Mouse (Mus musculus): ENCODE measurements around the gene Ccdc171. TPM values are rescaled to one million over a fixed set of nuclear protein-coding genes. Genes with fewer than 3 reads are reported as not detected.
"Not testable (repeated sequence)": the region's sequence is repeated elsewhere in the genome, so short reads cannot be mapped to it uniquely, and the experiment has no call there.

Gene Ccdc171
- 2.8 and 4.0 TPM in 2 replicates for polyA plus RNA-seq (2014; fragmentation: Nextera tagmentation; extraction: Ambion mirVana)

GRCm38 (mm10) chr4:83524843-83525689, at the start of gene Ccdc171:
Ccdc171 (plus strand) TSS chr4:83525545.
- peak within 1 kb of the TSS; percentile 48 for H3K4me2 ChIP-seq (ENCODE audit: low read length)
- DNase-seq (ENCODE audit: low spot score) (peak; percentile 97), ATAC-seq (replicated peaks; ENCODE audit: low FRiP score, low TSS enrichment, low read depth) (peak; percentile 95)
- under 1% methylated on average over 71 of the region's 73 CpGs for WGBS
- H3K27me3 ChIP-seq (replicated peaks; ENCODE audit: control insufficient read depth, insufficient read depth, low read length), result no peaks in the 10 kb centered on the region
- H3K4me1 ChIP-seq (replicated peaks; ENCODE audit: control insufficient read depth, insufficient read depth, low read length), result 0 out of 2 replicates have a peak, but pooled peaks cover 5% of the 10 kb centered on the region
- H3K36me3 ChIP-seq (ENCODE audit: control insufficient read depth, insufficient read depth, low read length), result no peaks in the 10 kb centered on the region
- peak within 1 kb of the TSS; percentile 87 for H3K9ac ChIP-seq (ENCODE audit: low read length)
- H3K27ac ChIP-seq (ENCODE audit: low read depth), result peak within 1 kb of the TSS; percentile 92
- H3K4me3 ChIP-seq (ENCODE audit: low read depth, low read length), result peak within 1 kb of the TSS; percentile 78
- H3K9me3 ChIP-seq (ENCODE audit: control insufficient read depth, low read length), result no peaks in the 10 kb centered on the region

GRCm38 (mm10) chr4:83485250-83485649, 40.1 kb upstream of the Ccdc171 start:
- DNase-seq (ENCODE audit: low spot score), result no peak
- Histone ChIP-seq H3K4me1 (replicated peaks; ENCODE audit: control insufficient read depth, insufficient read depth, low read length) (peaks cover 10% of the 10 kb centered on the region), H3K4me3 (ENCODE audit: low read depth, low read length) (peak overlapping the region; percentile 72), H3K36me3 (ENCODE audit: control insufficient read depth, insufficient read depth, low read length) (peaks cover 41% of the 10 kb centered on the region), H3K27ac (ENCODE audit: low read depth) (no peak overlapping the region; the same call in 1 of the 2 replicates), H3K9me3 (ENCODE audit: control insufficient read depth, low read length) (no peaks in the 10 kb centered on the region), H3K9ac (ENCODE audit: low read length) (peak overlapping the region; percentile 79), H3K27me3 (replicated peaks; ENCODE audit: control insufficient read depth, insufficient read depth, low read length) (no peaks in the 10 kb centered on the region), H3K4me2 (ENCODE audit: low read length) (peak overlapping the region; percentile 40)
- WGBS, result 27% methylated on average over 12 of the region's 12 CpGs
- no peak for ATAC-seq (replicated peaks; ENCODE audit: low FRiP score, low TSS enrichment, low read depth)

- Histone ChIP-seq H3K4me2 (ENCODE audit: low read length) (peak overlapping the region; percentile 40), H3K27me3 (replicated peaks; ENCODE audit: control insufficient read depth, insufficient read depth, low read length) (no peaks in the 10 kb centered on the region), H3K4me3 (ENCODE audit: low read depth, low read length) (peak overlapping the region; percentile 72), H3K36me3 (ENCODE audit: control insufficient read depth, insufficient read depth, low read length) (peaks cover 37% of the 10 kb centered on the region), H3K9me3 (ENCODE audit: control insufficient read depth, low read length) (no peaks in the 10 kb centered on the region), H3K4me1 (replicated peaks; ENCODE audit: control insufficient read depth, insufficient read depth, low read length) (peaks cover 10% of the 10 kb centered on the region), H3K9ac (ENCODE audit: low read length) (peak overlapping the region; percentile 79), H3K27ac (ENCODE audit: low read depth) (peak overlapping the region; percentile 95)
- DNase-seq (ENCODE audit: low spot score), result peak; percentile 89
- WGBS, result 1% methylated on average over 28 of the region's 40 CpGs
- ATAC-seq (replicated peaks; ENCODE audit: low FRiP score, low TSS enrichment, low read depth), result peak; percentile 82
Measured at GRCm38 (mm10) chr4:83485735-83486116, 39.6 kb upstream of the Ccdc171 start.

- Histone ChIP-seq H3K36me3 (ENCODE audit: control insufficient read depth, insufficient read depth, low read length) (peaks cover 32% of the 10 kb centered on the region), H3K4me1 (replicated peaks; ENCODE audit: control insufficient read depth, insufficient read depth, low read length) (peaks cover 10% of the 10 kb centered on the region), H3K4me3 (ENCODE audit: low read depth, low read length) (peak within 1 kb of the TSS; percentile 72), H3K27ac (ENCODE audit: low read depth) (peak within 1 kb of the TSS; percentile 95), H3K9me3 (ENCODE audit: control insufficient read depth, low read length) (no peaks in the 10 kb centered on the region), H3K9ac (ENCODE audit: low read length) (peak within 1 kb of the TSS; percentile 79), H3K27me3 (replicated peaks; ENCODE audit: control insufficient read depth, insufficient read depth, low read length) (no peaks in the 10 kb centered on the region), H3K4me2 (ENCODE audit: low read length) (peak within 1 kb of the TSS; percentile 40)
- peak; percentile 94 for ATAC-seq (replicated peaks; ENCODE audit: low FRiP score, low TSS enrichment, low read depth)
- DNase-seq (ENCODE audit: low spot score), result peak; percentile 96
- WGBS, result under 1% methylated on average over 75 of the region's 86 CpGs
Measured at GRCm38 (mm10) chr4:83486117-83486901, 39.0 kb upstream of the Ccdc171 start, which contains the start of gene Psip1. Psip1 (minus strand) TSS chr4:83486459.

- ATAC-seq (replicated peaks; ENCODE audit: low FRiP score, low TSS enrichment, low read depth), result no peak
- peaks cover 10% of the 10 kb centered on the region for H3K4me1 ChIP-seq (replicated peaks; ENCODE audit: control insufficient read depth, insufficient read depth, low read length)
- H3K9ac ChIP-seq (ENCODE audit: low read length), result no peak overlapping the region
- 37% methylated on average over 5 of the region's 5 CpGs for WGBS
- H3K4me2 ChIP-seq (ENCODE audit: low read length), result no peak overlapping the region
- DNase-seq (ENCODE audit: low spot score), result no peak
- H3K36me3 ChIP-seq (ENCODE audit: control insufficient read depth, insufficient read depth, low read length), result peaks cover 6% of the 10 kb centered on the region; the same call in 1 of the 2 replicates
- no peaks in the 10 kb centered on the region for H3K9me3 ChIP-seq (ENCODE audit: control insufficient read depth, low read length)
- no peak overlapping the region for H3K27ac ChIP-seq (ENCODE audit: low read depth)
- H3K27me3 ChIP-seq (replicated peaks; ENCODE audit: control insufficient read depth, insufficient read depth, low read length), result no peaks in the 10 kb centered on the region
- no peak overlapping the region for H3K4me3 ChIP-seq (ENCODE audit: low read depth, low read length)
Measured at GRCm38 (mm10) chr4:83489121-83489520, 36.2 kb upstream of the Ccdc171 start.

GRCm38 (mm10) chr4:83493112-83493511, 32.2 kb upstream of the Ccdc171 start:
- Histone ChIP-seq H3K9me3 (ENCODE audit: control insufficient read depth, low read length) (no peaks in the 10 kb centered on the region), H3K4me3 (ENCODE audit: low read depth, low read length) (no peak overlapping the region)
- DNase-seq (ENCODE audit: low spot score), result no peak

GRCm38 (mm10) chr4:83497013-83497412, 28.3 kb upstream of the Ccdc171 start:
- H3K9me3 ChIP-seq (ENCODE audit: control insufficient read depth, low read length); DNase-seq (ENCODE audit: low spot score); H3K4me1 ChIP-seq (replicated peaks; ENCODE audit: control insufficient read depth, insufficient read depth, low read length); H3K4me2 ChIP-seq (ENCODE audit: low read length); H3K27ac ChIP-seq (ENCODE audit: low read depth); H3K27me3 ChIP-seq (replicated peaks; ENCODE audit: control insufficient read depth, insufficient read depth, low read length); H3K4me3 ChIP-seq (ENCODE audit: low read depth, low read length); ATAC-seq (replicated peaks; ENCODE audit: low FRiP score, low TSS enrichment, low read depth); H3K9ac ChIP-seq (ENCODE audit: low read length); H3K36me3 ChIP-seq (ENCODE audit: control insufficient read depth, insufficient read depth, low read length): not testable (repeated sequence)
- 89% methylated on average over 5 of the region's 5 CpGs for WGBS

More at GRCm38 (mm10) chr4:83493112-83493511, 32.2 kb upstream of the Ccdc171 start:
- no peaks in the 10 kb centered on the region for H3K27me3 ChIP-seq (replicated peaks; ENCODE audit: control insufficient read depth, insufficient read depth, low read length)
- no peak overlapping the region for H3K27ac ChIP-seq (ENCODE audit: low read depth)
- 94% methylated on average over 1 of the region's 1 CpGs for WGBS
- no peak overlapping the region for H3K4me2 ChIP-seq (ENCODE audit: low read length)
- no peaks in the 10 kb centered on the region for H3K36me3 ChIP-seq (ENCODE audit: control insufficient read depth, insufficient read depth, low read length)
- H3K4me1 ChIP-seq (replicated peaks; ENCODE audit: control insufficient read depth, insufficient read depth, low read length), result no peaks in the 10 kb centered on the region
- ATAC-seq (replicated peaks; ENCODE audit: low FRiP score, low TSS enrichment, low read depth), result no peak
- no peak overlapping the region for H3K9ac ChIP-seq (ENCODE audit: low read length)
